Mouse (Mus musculus) gastrocnemius, adult 18-20 months (tissue): Measurements from ENCODE around the gene Vmn2r15. TPM values are rescaled to one million over a fixed set of nuclear protein-coding genes. Genes with fewer than 3 reads are reported as not detected.

Experiments
- DNase-seq: peaks from one replicate; pipeline ENCODE4 v3.0.0; 2021; ENCODE audit warnings: low spot score
- long read RNA-seq, 2 experiments: library from polyadenylated mRNA; stranded (forward); transcript quantifications; one replicate each; pipeline ENCODE4 v2.0.0; 2021
- total RNA-seq, 2 experiments: library from RNA; stranded (reverse); gene quantifications; 2 replicates each; pipeline ENCODE4 v1.2.3; 2021

The Vmn2r15 gene
- not detected for total RNA-seq
- long read RNA-seq, experiment 1, result 0 reads
- long read RNA-seq, experiment 2, result 0 reads

DNA sequence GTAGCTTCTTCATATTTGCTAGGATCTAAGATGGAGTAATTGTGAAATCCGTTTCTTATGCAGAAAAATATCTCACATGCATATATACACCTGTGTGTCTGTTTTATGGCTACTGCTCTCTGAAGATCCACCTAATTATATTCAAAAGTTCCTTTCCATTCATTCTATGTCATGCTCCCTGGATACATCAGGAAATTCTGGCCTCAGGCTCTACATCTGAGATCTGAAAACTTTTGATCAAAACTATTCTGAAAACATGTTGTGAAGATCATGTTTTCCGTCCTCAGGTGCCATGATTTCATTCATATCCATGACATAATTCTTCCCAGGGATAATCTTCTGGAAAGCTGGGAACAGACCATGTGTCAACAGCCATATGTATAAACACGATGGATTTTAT is at the start of gene Vmn2r15:
Gene Vmn2r15, minus strand, starts transcription at position 101 of the 400 bp plus-strand sequence.
- DNase-seq, result no peak

DNA sequence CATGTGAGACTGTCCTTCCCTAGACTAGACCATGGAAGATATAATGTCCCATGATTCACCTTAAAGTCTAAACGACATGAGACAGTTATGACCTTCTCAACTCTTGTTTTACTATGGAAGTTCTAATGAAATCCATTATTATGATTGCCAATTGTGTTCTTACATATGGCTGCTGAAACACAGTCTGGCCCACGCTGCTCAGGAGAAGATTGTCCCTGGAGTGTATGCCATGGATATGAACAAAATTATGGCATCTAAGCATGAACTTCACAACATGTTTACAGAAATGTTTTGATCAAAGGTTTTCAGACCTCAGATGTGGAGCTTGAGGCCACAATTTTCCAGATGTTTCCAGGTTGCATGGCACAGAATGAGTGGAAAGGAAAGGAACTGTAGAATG is 32.4 kb upstream of the Vmn2r15 start, which contains the start of gene Vmn2r16:
Gene Vmn2r16, plus strand, starts transcription at position 301 of the 400 bp plus-strand sequence.
- no peak for DNase-seq

DNA sequence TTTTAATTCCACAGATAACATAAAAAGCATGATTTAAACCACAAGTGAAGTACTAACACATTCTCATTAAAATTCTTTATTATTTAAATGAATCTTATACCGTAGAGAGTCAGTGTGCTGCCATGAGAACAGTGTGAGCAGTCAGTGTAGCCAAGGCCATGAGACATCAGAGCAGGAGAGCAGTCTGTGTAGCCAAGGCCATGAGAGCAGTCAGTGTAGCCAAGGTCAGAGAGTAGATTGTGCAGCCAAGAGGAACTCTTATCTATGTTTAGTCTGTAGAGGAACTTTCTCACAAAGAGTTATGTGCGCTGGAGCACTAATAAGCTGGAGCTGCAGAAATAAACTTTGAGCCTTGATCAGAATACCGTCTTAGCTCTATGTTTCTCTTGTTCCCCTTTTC is 2.8 kb downstream of the Vmn2r15 start:
- no peak for DNase-seq

Other genes starting within 250 kb of the Vmn2r15 start
- not detected for gene Vmn2r11, start 238.1 kb downstream of the Vmn2r15 start, total RNA-seq
- not detected for gene Vmn2r12, start 199.7 kb downstream of the Vmn2r15 start, total RNA-seq
- not detected for gene Vmn2r13, start 105.4 kb downstream of the Vmn2r15 start, total RNA-seq
- not detected for gene Vmn2r14, start 72.9 kb downstream of the Vmn2r15 start, total RNA-seq
- gene Vmn2r16, start 32.5 kb upstream of the Vmn2r15 start, total RNA-seq, result not detected
- gene Vmn2r17, start 122.0 kb upstream of the Vmn2r15 start, total RNA-seq, result not detected